Mouse (Mus musculus): ENCODE results near the gene Ilkap. TPM values are rescaled to one million over a fixed set of nuclear protein-coding genes. Genes with fewer than 3 reads are reported as not detected.

Gene Ilkap
- polyA plus RNA-seq (2014; fragmentation: Nextera tagmentation; extraction: Ambion mirVana): 130 and 136 TPM in 2 replicates

GRCm38 (mm10) chr1:91398260-91399062 lies at the start of gene Ilkap:
TSS of gene Ilkap (minus strand) at chr1:91398815.
- peaks cover 11% of the 10 kb centered on the region for H3K4me1 ChIP-seq (ENCODE audit: control insufficient read depth, insufficient read depth, low read length)
- no peaks in the 10 kb centered on the region for H3K27me3 ChIP-seq (ENCODE audit: control insufficient read depth, insufficient read depth, low read length)
- H3K9me3 ChIP-seq (ENCODE audit: control insufficient read depth, low read length): no peaks in the 10 kb centered on the region
- peak within 1 kb of the TSS; percentile 93 for H3K9ac ChIP-seq (ENCODE audit: low read depth, low read length)
- H3K4me2 ChIP-seq (replicated peaks; ENCODE audit: low read depth, low read length): peak within 1 kb of the TSS; percentile 87
- H3K27ac ChIP-seq (ENCODE audit: low read depth, low read length): peak within 1 kb of the TSS; percentile 38
- ATAC-seq (ENCODE audit: low FRiP score, low TSS enrichment): peak; percentile 95
- under 1% methylated on average over 82 of the region's 91 CpGs for WGBS
- peak within 1 kb of the TSS; percentile 96 for H3K4me3 ChIP-seq (ENCODE audit: low read length)
- H3K36me3 ChIP-seq (ENCODE audit: control insufficient read depth, insufficient read depth, low read length): peaks cover 11% of the 10 kb centered on the region; the same call in 1 of the 2 replicates

- H3K4me2 ChIP-seq (replicated peaks; ENCODE audit: low read depth, low read length): no peak overlapping the region
- no peaks in the 10 kb centered on the region for H3K27me3 ChIP-seq (ENCODE audit: control insufficient read depth, insufficient read depth, low read length)
- no peak overlapping the region for H3K27ac ChIP-seq (ENCODE audit: low read depth, low read length)
- H3K9me3 ChIP-seq (ENCODE audit: control insufficient read depth, low read length): peaks cover 5% of the 10 kb centered on the region; the same call in 1 of the 2 replicates
- H3K9ac ChIP-seq (ENCODE audit: low read depth, low read length): no peak overlapping the region
- 89% methylated on average over 4 of the region's 4 CpGs for WGBS
- H3K4me1 ChIP-seq (ENCODE audit: control insufficient read depth, insufficient read depth, low read length): peaks cover 5% of the 10 kb centered on the region; the same call in 1 of the 2 replicates
- no peak for ATAC-seq (ENCODE audit: low FRiP score, low TSS enrichment)
- H3K4me3 ChIP-seq (ENCODE audit: low read length): no peak overlapping the region
- no peaks in the 10 kb centered on the region for H3K36me3 ChIP-seq (ENCODE audit: control insufficient read depth, insufficient read depth, low read length)
These were observed 47.9 kb upstream of the Ilkap start for GRCm38 (mm10) chr1:91446511-91446910.

GRCm38 (mm10) chr1:91446060-91446459 lies 47.4 kb upstream of the Ilkap start:
- H3K9ac ChIP-seq (ENCODE audit: low read depth, low read length): no peak overlapping the region
- H3K27ac ChIP-seq (ENCODE audit: low read depth, low read length): no peak overlapping the region
- H3K9me3 ChIP-seq (ENCODE audit: control insufficient read depth, low read length): peaks cover 5% of the 10 kb centered on the region; the same call in 1 of the 2 replicates
- H3K4me1 ChIP-seq (ENCODE audit: control insufficient read depth, insufficient read depth, low read length): peaks cover 3% of the 10 kb centered on the region; the same call in 1 of the 2 replicates
- no peak overlapping the region for H3K4me3 ChIP-seq (ENCODE audit: low read length)
- WGBS: 51% methylated on average over 8 of the region's 8 CpGs
- H3K27me3 ChIP-seq (ENCODE audit: control insufficient read depth, insufficient read depth, low read length): no peaks in the 10 kb centered on the region
- H3K4me2 ChIP-seq (replicated peaks; ENCODE audit: low read depth, low read length): no peak overlapping the region
- no peak for ATAC-seq (ENCODE audit: low FRiP score, low TSS enrichment)
- H3K36me3 ChIP-seq (ENCODE audit: control insufficient read depth, insufficient read depth, low read length): no peaks in the 10 kb centered on the region

- Histone ChIP-seq H3K4me1 (ENCODE audit: control insufficient read depth, insufficient read depth, low read length) (peaks cover 3% of the 10 kb centered on the region; the same call in 1 of the 2 replicates), H3K9ac (ENCODE audit: low read depth, low read length) (no peak overlapping the region), H3K9me3 (ENCODE audit: control insufficient read depth, low read length) (peaks cover 5% of the 10 kb centered on the region; the same call in 1 of the 2 replicates), H3K4me2 (replicated peaks; ENCODE audit: low read depth, low read length) (no peak overlapping the region), H3K36me3 (ENCODE audit: control insufficient read depth, insufficient read depth, low read length) (no peaks in the 10 kb centered on the region), H3K27me3 (ENCODE audit: control insufficient read depth, insufficient read depth, low read length) (no peaks in the 10 kb centered on the region), H3K4me3 (ENCODE audit: low read length) (no peak overlapping the region), H3K27ac (ENCODE audit: low read depth, low read length) (no peak overlapping the region)
- 84% methylated on average over 17 of the region's 17 CpGs for WGBS
- no peak for ATAC-seq (ENCODE audit: low FRiP score, low TSS enrichment)
These were observed 46.5 kb upstream of the Ilkap start for GRCm38 (mm10) chr1:91444841-91445830.

- no peak overlapping the region for H3K9ac ChIP-seq (ENCODE audit: low read depth, low read length)
- H3K27ac ChIP-seq (ENCODE audit: low read depth, low read length): no peak overlapping the region
- H3K27me3 ChIP-seq (ENCODE audit: control insufficient read depth, insufficient read depth, low read length): no peaks in the 10 kb centered on the region
- no peak overlapping the region for H3K4me3 ChIP-seq (ENCODE audit: low read length)
- no peak for ATAC-seq (ENCODE audit: low FRiP score, low TSS enrichment)
- peaks cover 2% of the 10 kb centered on the region; the same call in 1 of the 2 replicates for H3K9me3 ChIP-seq (ENCODE audit: control insufficient read depth, low read length)
- 81% methylated on average over 6 of the region's 7 CpGs for WGBS
- H3K4me2 ChIP-seq (replicated peaks; ENCODE audit: low read depth, low read length): no peak overlapping the region
- no peaks in the 10 kb centered on the region for H3K36me3 ChIP-seq (ENCODE audit: control insufficient read depth, insufficient read depth, low read length)
- H3K4me1 ChIP-seq (ENCODE audit: control insufficient read depth, insufficient read depth, low read length): peaks cover 3% of the 10 kb centered on the region; the same call in 1 of the 2 replicates
These were observed 43.9 kb upstream of the Ilkap start for GRCm38 (mm10) chr1:91442350-91442990.

GRCm38 (mm10) chr1:91441855-91442254 lies 43.2 kb upstream of the Ilkap start:
- Histone ChIP-seq H3K27ac (ENCODE audit: low read depth, low read length) (no peak overlapping the region), H3K27me3 (ENCODE audit: control insufficient read depth, insufficient read depth, low read length) (no peaks in the 10 kb centered on the region), H3K9ac (ENCODE audit: low read depth, low read length) (no peak overlapping the region), H3K4me3 (ENCODE audit: low read length) (no peak overlapping the region), H3K4me2 (replicated peaks; ENCODE audit: low read depth, low read length) (no peak overlapping the region), H3K36me3 (ENCODE audit: control insufficient read depth, insufficient read depth, low read length) (no peaks in the 10 kb centered on the region), H3K4me1 (ENCODE audit: control insufficient read depth, insufficient read depth, low read length) (peaks cover 4% of the 10 kb centered on the region; the same call in 1 of the 2 replicates), H3K9me3 (ENCODE audit: control insufficient read depth, low read length) (no peaks in the 10 kb centered on the region)
- no peak for ATAC-seq (ENCODE audit: low FRiP score, low TSS enrichment)
- 94% methylated on average over 3 of the region's 3 CpGs for WGBS

GRCm38 (mm10) chr1:91439776-91440175 lies 41.2 kb upstream of the Ilkap start:
- no peak overlapping the region for H3K4me2 ChIP-seq (replicated peaks; ENCODE audit: low read depth, low read length)
- no peak for ATAC-seq (ENCODE audit: low FRiP score, low TSS enrichment)
- no peaks in the 10 kb centered on the region for H3K9me3 ChIP-seq (ENCODE audit: control insufficient read depth, low read length)
- H3K4me3 ChIP-seq (ENCODE audit: low read length): no peak overlapping the region
- H3K27ac ChIP-seq (ENCODE audit: low read depth, low read length): no peak overlapping the region
- peaks cover 3% of the 10 kb centered on the region; the same call in 1 of the 2 replicates for H3K4me1 ChIP-seq (ENCODE audit: control insufficient read depth, insufficient read depth, low read length)
- no peaks in the 10 kb centered on the region for H3K36me3 ChIP-seq (ENCODE audit: control insufficient read depth, insufficient read depth, low read length)
- 85% methylated on average over 8 of the region's 8 CpGs for WGBS
- no peak overlapping the region for H3K9ac ChIP-seq (ENCODE audit: low read depth, low read length)
- no peaks in the 10 kb centered on the region for H3K27me3 ChIP-seq (ENCODE audit: control insufficient read depth, insufficient read depth, low read length)

- Histone ChIP-seq H3K9ac (ENCODE audit: low read depth, low read length) (no peak overlapping the region), H3K27me3 (ENCODE audit: control insufficient read depth, insufficient read depth, low read length) (no peaks in the 10 kb centered on the region)
These were observed 39.0 kb upstream of the Ilkap start for GRCm38 (mm10) chr1:91437573-91437972.

More at GRCm38 (mm10) chr1:91437573-91437972, 39.0 kb upstream of the Ilkap start:
- Histone ChIP-seq H3K36me3 (ENCODE audit: control insufficient read depth, insufficient read depth, low read length) (no peaks in the 10 kb centered on the region), H3K4me1 (ENCODE audit: control insufficient read depth, insufficient read depth, low read length) (peaks cover 3% of the 10 kb centered on the region; the same call in 1 of the 2 replicates), H3K27ac (ENCODE audit: low read depth, low read length) (no peak overlapping the region), H3K9me3 (ENCODE audit: control insufficient read depth, low read length) (no peaks in the 10 kb centered on the region), H3K4me2 (replicated peaks; ENCODE audit: low read depth, low read length) (no peak overlapping the region), H3K4me3 (ENCODE audit: low read length) (no peak overlapping the region)
- no peak for ATAC-seq (ENCODE audit: low FRiP score, low TSS enrichment)
- 75% methylated on average over 7 of the region's 7 CpGs for WGBS
